Mouse (Mus musculus): ENCODE data around the gene Qsox1. TPM values are rescaled to one million over a fixed set of nuclear protein-coding genes. Genes with fewer than 3 reads are reported as not detected.
A peak's percentile ranks its signal among the peaks of the same experiment; 100 is the strongest.

Gene Qsox1
- polyA plus RNA-seq, 1 experiment from 2014 or later, result 19.4 TPM

GRCm38 (mm10) chr1:155825940-155826716, 13.4 kb upstream of the Qsox1 start:
- Histone ChIP-seq H3K9ac (no peak overlapping the region), H3K36me3 (no peaks in the 10 kb centered on the region), H3K9me3 (no peaks in the 10 kb centered on the region), H3K4me3 (no peak overlapping the region), H3K4me1 (replicated peaks) (no peaks in the 10 kb centered on the region), H3K27ac (replicated peaks) (no peak overlapping the region), H3K27me3 (no peaks in the 10 kb centered on the region), H3K4me2 (no peak overlapping the region)
- WGBS, result 89% methylated on average over 4 of the region's 4 CpGs
- no peak for ATAC-seq (ENCODE audit: low read depth)

- Histone ChIP-seq H3K27ac (replicated peaks) (no peak overlapping the region), H3K4me3 (no peak overlapping the region), H3K9me3 (no peaks in the 10 kb centered on the region), H3K9ac (no peak overlapping the region), H3K27me3 (no peaks in the 10 kb centered on the region), H3K4me1 (replicated peaks) (no peaks in the 10 kb centered on the region), H3K36me3 (no peaks in the 10 kb centered on the region), H3K4me2 (no peak overlapping the region)
- 86% methylated on average over 5 of the region's 5 CpGs for WGBS
- no peak for ATAC-seq (ENCODE audit: low read depth)
Observed at GRCm38 (mm10) chr1:155820646-155821045, 8.0 kb upstream of the Qsox1 start.

- H3K27ac ChIP-seq (replicated peaks), result no peak overlapping the region
- no peak overlapping the region for H3K4me3 ChIP-seq
- no peak for ATAC-seq (ENCODE audit: low read depth)
- 33% methylated on average over 2 of the region's 2 CpGs for WGBS
- H3K4me1 ChIP-seq (replicated peaks), result peaks cover 13% of the 10 kb centered on the region
- H3K9ac ChIP-seq, result no peak overlapping the region
- H3K4me2 ChIP-seq, result no peak overlapping the region
- peaks cover 7% of the 10 kb centered on the region; the same call in 1 of the 2 replicates for H3K27me3 ChIP-seq
- H3K9me3 ChIP-seq, result no peaks in the 10 kb centered on the region
- H3K36me3 ChIP-seq, result no peaks in the 10 kb centered on the region
Observed at GRCm38 (mm10) chr1:155816167-155816566, 3.5 kb upstream of the Qsox1 start.

- H3K27me3 ChIP-seq, result peaks cover 7% of the 10 kb centered on the region; the same call in 1 of the 2 replicates
- peak overlapping the region; percentile 78 for H3K9ac ChIP-seq
- H3K4me2 ChIP-seq, result peak overlapping the region; percentile 72
- H3K9me3 ChIP-seq, result no peaks in the 10 kb centered on the region
- H3K4me3 ChIP-seq, result peak overlapping the region; percentile 80
- H3K27ac ChIP-seq (replicated peaks), result peak overlapping the region; percentile 65
- H3K36me3 ChIP-seq, result no peaks in the 10 kb centered on the region
- ATAC-seq (ENCODE audit: low read depth), result peak; percentile 2; the same call in 1 of the 2 replicates
- 4% methylated on average over 22 of the region's 22 CpGs for WGBS
- peaks cover 29% of the 10 kb centered on the region for H3K4me1 ChIP-seq (replicated peaks)
Observed at GRCm38 (mm10) chr1:155811995-155812580, 601 bp downstream of the Qsox1 start.

- Histone ChIP-seq H3K4me1 (replicated peaks) (peaks cover 29% of the 10 kb centered on the region), H3K27ac (replicated peaks) (no peak overlapping the region), H3K9ac (no peak overlapping the region), H3K4me2 (no peak overlapping the region; the same call in 1 of the 2 replicates), H3K36me3 (no peaks in the 10 kb centered on the region), H3K27me3 (peaks cover 7% of the 10 kb centered on the region; the same call in 1 of the 2 replicates), H3K9me3 (no peaks in the 10 kb centered on the region), H3K4me3 (no peak overlapping the region)
- ATAC-seq (ENCODE audit: low read depth), result no peak
- 49% methylated on average over 7 of the region's 7 CpGs for WGBS
Observed at GRCm38 (mm10) chr1:155810616-155811015, 2.1 kb downstream of the Qsox1 start.

- peaks cover 29% of the 10 kb centered on the region for H3K4me1 ChIP-seq (replicated peaks)
Observed at GRCm38 (mm10) chr1:155809706-155810442, 2.8 kb downstream of the Qsox1 start.

GRCm38 (mm10) chr1:155808261-155808660, 4.4 kb downstream of the Qsox1 start:
- 95% methylated on average over 4 of the region's 4 CpGs for WGBS
- H3K9ac ChIP-seq, result no peak overlapping the region
- ATAC-seq (ENCODE audit: low read depth), result no peak
- H3K4me2 ChIP-seq, result no peak overlapping the region
- no peaks in the 10 kb centered on the region for H3K9me3 ChIP-seq
- H3K27ac ChIP-seq (replicated peaks), result no peak overlapping the region
- peaks cover 28% of the 10 kb centered on the region for H3K4me1 ChIP-seq (replicated peaks)
- H3K36me3 ChIP-seq, result peaks cover 4% of the 10 kb centered on the region
- H3K27me3 ChIP-seq, result 0 out of 2 replicates have a peak, but pooled peaks cover 3% of the 10 kb centered on the region
- H3K4me3 ChIP-seq, result no peak overlapping the region

More at GRCm38 (mm10) chr1:155809706-155810442, 2.8 kb downstream of the Qsox1 start:
- H3K36me3 ChIP-seq, result no peaks in the 10 kb centered on the region
- 63% methylated on average over 10 of the region's 10 CpGs for WGBS
- peak overlapping the region; percentile 9; the same call in 1 of the 2 replicates for H3K4me2 ChIP-seq
- no peak overlapping the region for H3K4me3 ChIP-seq
- H3K27me3 ChIP-seq, result peaks cover 7% of the 10 kb centered on the region; the same call in 1 of the 2 replicates
- ATAC-seq (ENCODE audit: low read depth), result no peak
- no peak overlapping the region for H3K9ac ChIP-seq
- H3K9me3 ChIP-seq, result no peaks in the 10 kb centered on the region
- no peak overlapping the region for H3K27ac ChIP-seq (replicated peaks)

- no peak for ATAC-seq (ENCODE audit: low read depth)
- Histone ChIP-seq H3K4me1 (replicated peaks) (peaks cover 12% of the 10 kb centered on the region), H3K9me3 (no peaks in the 10 kb centered on the region), H3K27me3 (no peaks in the 10 kb centered on the region), H3K9ac (no peak overlapping the region), H3K27ac (replicated peaks) (no peak overlapping the region), H3K4me2 (no peak overlapping the region), H3K4me3 (no peak overlapping the region), H3K36me3 (peaks cover 19% of the 10 kb centered on the region)
- WGBS, result 90% methylated on average over 9 of the region's 9 CpGs
Observed at GRCm38 (mm10) chr1:155805607-155806006, 7.1 kb downstream of the Qsox1 start.

GRCm38 (mm10) chr1:155801014-155801991, 11.4 kb downstream of the Qsox1 start:
- Histone ChIP-seq H3K4me2 (no peak overlapping the region), H3K4me1 (replicated peaks) (no peaks in the 10 kb centered on the region), H3K27me3 (no peaks in the 10 kb centered on the region), H3K36me3 (peaks cover 19% of the 10 kb centered on the region), H3K9me3 (no peaks in the 10 kb centered on the region), H3K4me3 (no peak overlapping the region), H3K9ac (no peak overlapping the region), H3K27ac (replicated peaks) (no peak overlapping the region)
- WGBS, result 86% methylated on average over 11 of the region's 11 CpGs
- ATAC-seq (ENCODE audit: low read depth), result no peak

- Histone ChIP-seq H3K9me3 (no peaks in the 10 kb centered on the region), H3K27ac (replicated peaks) (no peak overlapping the region), H3K4me1 (replicated peaks) (no peaks in the 10 kb centered on the region), H3K36me3 (peaks cover 32% of the 10 kb centered on the region), H3K27me3 (no peaks in the 10 kb centered on the region), H3K9ac (no peak overlapping the region), H3K4me2 (no peak overlapping the region), H3K4me3 (no peak overlapping the region)
- ATAC-seq (ENCODE audit: low read depth), result no peak
- WGBS, result 91% methylated on average over 4 of the region's 4 CpGs
Observed at GRCm38 (mm10) chr1:155798000-155798399, 14.7 kb downstream of the Qsox1 start.

GRCm38 (mm10) chr1:155797425-155797824, 15.3 kb downstream of the Qsox1 start:
- ATAC-seq (ENCODE audit: low read depth), result no peak
- H3K4me3 ChIP-seq, result no peak overlapping the region
- no peaks in the 10 kb centered on the region for H3K9me3 ChIP-seq
- H3K9ac ChIP-seq, result no peak overlapping the region
- H3K27ac ChIP-seq (replicated peaks), result no peak overlapping the region
- no peaks in the 10 kb centered on the region for H3K4me1 ChIP-seq (replicated peaks)
- no peaks in the 10 kb centered on the region for H3K27me3 ChIP-seq
- peaks cover 26% of the 10 kb centered on the region for H3K36me3 ChIP-seq
- WGBS, result 88% methylated on average over 4 of the region's 4 CpGs
- no peak overlapping the region for H3K4me2 ChIP-seq

Data from neural tube, embryonic 13.5 days (tissue).